Mouse (Mus musculus) forelimb bud, embryonic 11.5 days (tissue): Measurements from ENCODE around the gene Odf2.
"Not testable (repeated sequence)": the region's sequence is repeated elsewhere in the genome, so short reads cannot be mapped to it uniquely, and the experiment has no call there.

Experiments
- DNase-seq: peaks from one replicate; pipeline ENCODE4 v3.0.0-alpha.2; 2012; ENCODE audit warnings: low read depth, low spot score

Gene Odf2

GRCm38 (mm10) chr2:29869646-29870451, 19.2 kb upstream of the Odf2 start:
- peak; percentile 29 for DNase-seq

DNA sequence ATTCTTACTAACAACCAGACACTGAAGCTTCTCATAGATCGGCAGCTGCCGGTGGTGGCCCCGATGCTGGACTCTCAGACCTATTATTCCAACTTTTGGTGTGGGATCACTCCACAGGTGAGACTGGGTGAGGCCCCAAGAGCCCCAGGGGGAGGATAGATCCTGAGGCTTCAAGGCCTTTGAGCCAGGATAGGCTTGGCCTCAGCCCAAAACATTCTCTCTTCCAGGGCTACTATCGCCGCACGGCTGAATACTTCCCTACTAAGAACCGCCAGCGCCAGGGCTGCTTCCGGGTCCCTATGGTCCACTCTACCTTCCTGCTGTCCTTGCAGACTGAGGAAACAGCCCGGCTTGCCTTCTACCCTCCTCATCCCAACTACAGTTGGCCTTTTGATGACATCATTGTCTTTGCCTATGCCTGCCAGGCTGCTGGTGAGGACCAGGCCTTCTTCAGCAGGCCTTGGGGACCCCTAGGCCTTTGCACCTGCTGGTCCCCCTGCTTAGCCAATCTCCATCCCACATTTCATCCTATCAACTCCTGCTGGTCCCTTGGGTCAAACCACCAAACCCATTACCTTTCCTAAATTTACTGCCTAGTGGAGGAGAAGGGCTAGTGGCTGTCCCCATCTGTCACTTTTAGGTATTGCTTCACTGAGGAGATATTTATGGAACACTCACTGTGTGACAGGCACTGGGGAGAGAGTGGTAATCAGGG, 16.3 kb upstream of the Odf2 start:
- DNase-seq = no peak

- no peak for DNase-seq
These were observed 15.2 kb upstream of the Odf2 start for GRCm38 (mm10) chr2:29873801-29874200.

GRCm38 (mm10) chr2:29878061-29878460, 11.0 kb upstream of the Odf2 start:
- no peak for DNase-seq

GRCm38 (mm10) chr2:29879191-29879590, 9.8 kb upstream of the Odf2 start:
- DNase-seq = no peak

DNA sequence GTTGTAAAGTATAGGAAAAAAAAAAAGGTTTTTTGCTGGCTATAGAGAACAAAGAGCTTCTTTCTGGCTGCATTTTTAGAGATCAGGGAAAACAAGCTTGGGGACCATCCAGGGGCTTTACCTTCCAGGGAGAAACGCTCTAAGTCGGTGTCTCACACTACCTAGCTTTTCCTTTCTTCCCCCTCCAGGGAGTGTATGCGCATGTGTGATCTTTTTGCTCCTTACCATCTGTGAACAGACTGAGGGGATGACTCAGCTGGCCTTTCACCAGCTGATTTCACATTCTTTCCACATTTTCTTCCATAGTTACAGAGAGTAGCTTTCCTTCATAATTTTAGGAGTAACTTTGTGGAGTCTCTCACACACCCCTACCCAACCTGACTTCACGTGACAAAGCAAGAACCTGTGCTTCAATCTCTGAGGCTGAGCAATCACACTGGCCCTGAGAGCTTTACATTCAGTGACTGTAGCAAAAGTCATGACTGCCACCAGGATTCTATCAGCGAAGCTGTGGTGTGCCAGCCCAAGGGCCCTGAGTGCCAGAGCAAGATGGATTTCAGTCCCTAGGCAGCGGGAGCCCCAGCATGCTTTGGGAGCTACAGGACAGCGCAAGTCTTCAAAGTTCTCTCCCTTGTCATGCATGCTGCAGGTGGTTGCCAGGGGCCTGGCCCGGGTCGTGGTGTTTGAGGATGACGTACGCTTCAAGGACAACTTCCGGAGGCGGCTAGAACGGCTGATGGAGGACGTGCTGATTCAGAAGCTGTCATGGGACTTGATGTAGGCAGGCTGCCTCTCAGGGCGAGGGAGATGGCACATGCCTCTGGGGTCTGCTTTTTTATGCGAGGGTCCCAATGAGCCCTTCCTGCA, 8.8 kb upstream of the Odf2 start:
- DNase-seq = no peak

- DNase-seq = not testable (repeated sequence)
These were observed 2.2 kb upstream of the Odf2 start for GRCm38 (mm10) chr2:29886659-29887292.

- DNase-seq = peak; percentile 63
These were observed 1.2 kb downstream of the Odf2 start for GRCm38 (mm10) chr2:29889991-29890833.

DNA sequence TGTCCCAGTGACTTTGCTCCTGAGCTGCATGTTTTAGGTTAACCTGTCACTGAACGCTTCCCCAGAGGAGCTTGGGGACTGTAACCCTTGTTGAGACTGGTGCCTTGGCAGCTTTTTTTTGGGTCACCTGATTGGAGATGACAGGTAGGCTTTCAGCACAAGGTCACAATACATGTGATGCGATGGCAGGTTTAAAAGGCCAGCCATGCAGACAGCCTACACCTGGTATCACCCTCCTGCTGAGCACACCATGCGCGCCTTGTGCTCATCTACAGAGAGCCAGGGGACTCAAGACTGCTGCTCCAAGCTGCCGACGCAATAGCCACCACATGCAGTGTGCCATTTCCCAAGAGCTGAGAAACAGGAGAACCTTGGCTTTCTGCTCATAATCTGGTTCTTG, 2.8 kb downstream of the Odf2 start:
- DNase-seq = no peak

- no peak for DNase-seq
These were observed 7.0 kb downstream of the Odf2 start for GRCm38 (mm10) chr2:29896071-29896470.

GRCm38 (mm10) chr2:29897366-29897765, 8.3 kb downstream of the Odf2 start:
- DNase-seq = no peak

DNA sequence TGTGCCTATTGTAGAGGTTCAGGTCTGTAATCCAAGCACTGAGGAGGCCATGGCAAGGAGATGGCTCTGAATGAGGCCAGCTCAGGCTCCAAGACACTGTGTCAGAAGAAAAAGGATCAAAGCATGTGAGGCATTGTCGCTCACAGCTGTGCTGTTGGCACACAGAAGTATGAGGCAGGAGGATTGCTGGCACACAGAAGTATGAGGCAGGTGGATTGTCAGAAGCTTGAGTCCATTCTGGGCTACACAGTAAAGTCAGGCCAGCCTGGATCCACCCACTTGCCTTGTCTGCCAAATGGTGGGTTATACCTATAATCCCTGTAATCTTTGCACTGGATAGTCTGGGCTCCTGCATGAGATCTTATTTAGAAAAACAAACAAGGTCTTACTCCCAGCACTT, 9.1 kb downstream of the Odf2 start:
- DNase-seq = no peak

GRCm38 (mm10) chr2:29902194-29902593, 13.2 kb downstream of the Odf2 start:
- DNase-seq = no peak

DNA sequence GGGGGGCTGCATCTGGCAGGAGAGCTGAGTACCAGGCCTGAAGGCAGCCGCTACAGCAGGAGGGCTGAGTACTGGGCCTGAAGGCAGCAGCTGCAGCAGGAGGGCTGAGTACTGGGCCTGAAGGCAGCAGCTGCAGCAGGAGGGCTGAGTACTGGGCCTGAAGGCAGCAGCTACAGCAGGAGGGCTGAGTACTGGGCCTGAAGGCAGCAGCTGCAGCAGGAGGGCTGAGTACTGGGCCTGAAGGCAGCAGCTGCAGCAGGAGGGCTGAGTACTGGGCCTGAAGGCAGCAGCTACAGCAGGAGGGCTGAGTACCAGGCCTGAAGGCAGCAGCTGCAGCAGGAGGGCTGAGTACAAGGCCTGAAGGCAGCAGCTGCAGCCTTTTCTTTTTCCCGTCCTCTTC, 19.1 kb downstream of the Odf2 start:
- DNase-seq = not testable (repeated sequence)

GRCm38 (mm10) chr2:29910042-29910441, 21.0 kb downstream of the Odf2 start:
- DNase-seq = peak; percentile 16

DNA sequence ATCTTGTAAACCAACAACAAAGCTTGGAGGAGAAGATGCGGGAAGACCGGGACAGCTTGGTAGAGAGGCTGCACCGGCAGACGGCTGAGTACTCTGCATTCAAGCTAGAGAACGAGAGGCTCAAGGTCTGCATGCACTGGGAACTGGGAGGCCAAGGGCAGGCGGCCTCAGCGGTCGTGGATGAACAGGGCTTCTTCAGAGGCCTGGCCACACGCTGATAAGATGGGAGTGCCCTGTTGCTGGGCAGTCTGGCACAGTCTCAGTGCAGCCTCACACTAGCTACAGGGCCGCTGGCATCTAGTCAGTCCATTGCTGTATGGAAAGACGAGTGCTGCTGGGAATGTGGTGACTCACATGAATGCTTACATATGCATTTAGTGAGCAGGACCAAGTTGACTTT, 28.6 kb downstream of the Odf2 start:
- DNase-seq = no peak

- no peak for DNase-seq
These were observed 33.0 kb downstream of the Odf2 start for GRCm38 (mm10) chr2:29922011-29922410.

DNA sequence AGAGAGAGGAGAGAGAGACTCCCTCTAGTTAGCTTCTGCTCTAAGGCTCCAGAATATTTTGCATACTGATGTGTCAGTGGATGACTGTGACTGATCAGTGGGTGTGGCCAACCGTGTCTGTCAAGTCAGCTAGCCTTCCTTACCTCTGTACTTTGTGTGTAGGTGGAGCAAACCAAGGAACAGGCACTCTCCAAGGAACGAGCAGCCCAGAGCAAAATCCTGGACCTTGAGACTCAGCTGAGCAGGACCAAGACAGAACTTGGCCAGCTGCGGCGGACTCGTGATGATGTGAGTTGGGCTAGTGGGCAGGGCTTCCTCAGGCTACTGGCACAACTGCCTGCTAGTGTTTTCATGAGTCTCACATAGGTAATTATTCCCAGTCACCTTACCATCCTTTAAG, 37.5 kb downstream of the Odf2 start:
- no peak for DNase-seq

- no peak for DNase-seq
These were observed 41.5 kb downstream of the Odf2 start for GRCm38 (mm10) chr2:29930506-29930905.

DNA sequence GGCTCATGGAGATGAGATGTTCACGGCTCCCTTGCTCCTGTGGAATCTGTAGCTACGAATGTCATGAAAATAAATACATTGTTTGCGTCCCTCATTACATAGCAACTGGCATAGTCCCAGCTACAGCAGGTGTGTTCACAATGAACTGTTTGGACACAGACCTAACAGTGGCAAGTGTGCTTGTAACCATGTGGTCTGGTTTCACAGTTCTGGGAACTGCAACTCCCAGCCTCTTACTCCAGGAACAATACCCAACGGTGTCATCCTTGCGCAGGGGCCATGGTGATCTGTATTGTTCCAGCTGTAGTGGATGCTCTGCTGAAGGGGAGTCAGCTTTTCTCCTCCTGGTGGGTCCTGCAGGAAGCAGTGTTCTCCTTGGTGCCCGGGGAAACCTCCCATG, 42.2 kb downstream of the Odf2 start:
- DNase-seq = no peak
